Mouse (Mus musculus): ENCODE results near the gene Junb.
A peak's percentile ranks its signal among the peaks of the same experiment; 100 is the strongest.

Gene Junb

DNA sequence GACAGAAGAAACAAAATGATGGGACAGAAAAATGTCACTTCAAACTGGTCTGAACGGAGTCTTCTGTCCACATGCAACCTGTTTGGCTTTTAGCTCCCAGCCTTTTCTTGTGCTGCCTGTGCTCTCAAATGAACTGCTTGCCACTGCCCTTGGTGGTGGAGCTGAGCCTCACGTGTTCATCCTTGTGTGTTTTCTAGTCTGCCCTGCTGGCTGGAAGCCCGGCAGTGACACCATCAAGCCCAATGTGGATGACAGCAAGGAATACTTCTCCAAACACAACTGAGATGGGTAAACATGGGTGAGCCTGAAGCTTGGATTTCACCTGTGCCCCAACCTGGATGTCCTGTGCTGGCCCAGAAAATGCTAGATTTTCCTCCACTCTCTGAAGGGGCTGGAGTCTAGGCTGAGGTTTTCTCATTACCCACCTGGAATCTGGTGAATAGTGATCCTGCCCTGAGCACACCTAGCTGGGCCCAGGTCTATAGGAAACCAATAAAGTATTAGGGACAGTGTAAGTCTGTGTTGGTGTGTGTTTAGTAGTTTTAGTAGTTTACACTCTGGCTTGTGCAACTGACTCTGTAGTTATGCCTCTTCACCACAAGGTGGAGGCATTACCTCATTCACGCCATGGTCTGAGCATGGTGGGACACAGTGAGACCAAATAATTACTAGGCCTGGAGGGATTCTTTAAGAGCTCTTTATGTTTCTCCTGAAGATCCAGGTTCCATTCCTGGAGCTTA lies 4.5 kb downstream of the Junb start:
- DNase-seq (ENCODE audit: low spot score in 2 of 2): no peak

DNA sequence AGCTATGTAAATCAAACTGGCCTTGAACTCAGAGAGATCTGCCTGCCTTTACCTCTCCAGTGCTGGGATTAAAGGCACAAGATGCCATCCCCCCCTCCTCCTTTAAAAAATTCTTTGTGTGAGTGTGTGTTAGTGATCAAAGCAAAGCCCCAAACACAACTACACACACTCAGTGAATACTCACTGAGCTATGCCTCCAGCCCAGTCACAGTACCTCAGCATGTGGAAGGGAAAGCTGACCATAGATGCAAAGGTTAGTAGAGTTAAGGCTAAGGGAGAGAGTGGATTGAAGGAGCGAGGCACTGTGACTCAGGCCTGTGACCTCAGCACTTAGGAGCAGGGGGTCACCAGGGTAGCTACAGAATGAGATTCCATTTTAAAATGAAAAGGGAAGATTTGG lies 5.4 kb downstream of the Junb start:
- DNase-seq (ENCODE audit: low spot score in 2 of 2): no peak

- DNase-seq (ENCODE audit: low spot score in 2 of 2): no peak
Measured at GRCm38 (mm10) chr8:84970913-84971312, 7.6 kb downstream of the Junb start.

- DNase-seq (ENCODE audit: low spot score in 2 of 2): no peak
Measured at GRCm38 (mm10) chr8:84970135-84970790, 8.3 kb downstream of the Junb start.

DNA sequence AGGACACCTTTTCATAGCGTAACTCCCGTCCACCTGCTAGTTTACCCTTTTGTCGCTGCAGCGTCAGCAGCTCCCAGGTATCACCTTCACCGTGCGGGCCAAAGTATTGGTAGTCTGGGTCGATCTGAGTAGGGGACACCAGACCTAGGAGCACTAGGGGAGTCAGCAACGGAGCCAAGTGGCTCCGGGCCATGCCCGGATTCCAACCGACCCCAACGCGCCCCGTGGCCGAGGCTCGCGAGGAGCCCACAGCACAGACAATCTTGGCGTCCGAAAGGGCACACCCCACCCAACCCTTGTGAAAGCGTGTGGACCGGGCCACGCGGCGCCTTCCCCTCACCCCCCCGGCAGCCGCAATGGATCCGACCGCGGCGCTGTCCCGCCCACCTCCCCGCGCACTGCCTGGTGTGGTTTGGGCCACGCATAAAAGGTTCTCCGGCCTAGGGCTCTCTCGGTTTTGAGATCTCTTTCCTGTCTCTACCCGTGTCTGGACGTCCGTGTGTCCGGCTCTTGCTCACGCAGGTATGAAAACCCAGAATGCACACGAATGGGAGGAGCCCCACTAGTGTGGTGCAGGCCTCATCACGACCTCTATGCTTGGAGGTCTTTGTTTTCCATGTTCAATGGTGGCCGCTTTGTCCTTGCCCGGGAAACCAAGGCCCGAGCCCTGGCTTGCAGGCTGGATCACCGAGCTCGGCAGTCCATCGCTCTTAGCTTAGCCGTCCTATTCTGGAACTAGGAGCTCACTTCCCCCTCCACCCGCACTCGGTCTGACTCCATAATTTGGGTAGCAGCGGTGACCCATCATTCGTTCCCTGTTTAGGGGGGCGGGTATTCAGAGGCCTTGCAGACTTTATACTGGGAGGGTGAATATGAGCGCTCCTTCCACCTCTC lies 9.0 kb downstream of the Junb start, which contains the start of the genes Gm49661, Prdx2 and Rnaseh2a:
TSS of gene Gm49661 (minus strand) at position 193 of the 894 bp plus-strand sequence.
TSS of gene Prdx2 (plus strand) at position 347 of the 894 bp plus-strand sequence.
TSS of gene Rnaseh2a (minus strand) at position 527 of the 894 bp plus-strand sequence.
- peak in 1 of 2 experiments; percentile 49 for DNase-seq (ENCODE audit: low spot score in 2 of 2)

DNA sequence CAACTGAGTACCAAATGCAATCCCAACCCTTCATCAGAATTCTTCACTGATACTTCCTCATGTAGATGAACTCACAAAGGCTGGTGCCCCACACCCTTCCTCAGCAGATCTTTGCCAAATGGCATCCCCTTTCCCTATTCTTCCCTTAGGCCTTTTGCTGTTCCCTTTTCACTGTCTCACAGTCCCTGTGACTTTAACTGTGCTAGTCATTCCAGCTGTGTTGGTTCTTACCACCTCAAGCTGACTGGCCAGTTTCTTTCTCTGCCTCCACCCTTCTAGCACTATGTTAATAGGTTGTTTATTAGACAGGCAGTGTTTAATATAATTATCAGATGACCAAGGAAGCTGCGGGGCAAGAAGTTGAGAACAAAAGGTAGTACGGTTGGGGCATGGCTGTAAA lies 9.9 kb downstream of the Junb start:
- no peak for DNase-seq (ENCODE audit: low spot score in 2 of 2)

GRCm38 (mm10) chr8:84967532-84968304 lies 10.8 kb downstream of the Junb start:
- no peak for DNase-seq (ENCODE audit: low spot score in 2 of 2)

- no peak for DNase-seq (ENCODE audit: low spot score in 2 of 2)
Measured at GRCm38 (mm10) chr8:84966603-84967002, 11.9 kb downstream of the Junb start.

DNA sequence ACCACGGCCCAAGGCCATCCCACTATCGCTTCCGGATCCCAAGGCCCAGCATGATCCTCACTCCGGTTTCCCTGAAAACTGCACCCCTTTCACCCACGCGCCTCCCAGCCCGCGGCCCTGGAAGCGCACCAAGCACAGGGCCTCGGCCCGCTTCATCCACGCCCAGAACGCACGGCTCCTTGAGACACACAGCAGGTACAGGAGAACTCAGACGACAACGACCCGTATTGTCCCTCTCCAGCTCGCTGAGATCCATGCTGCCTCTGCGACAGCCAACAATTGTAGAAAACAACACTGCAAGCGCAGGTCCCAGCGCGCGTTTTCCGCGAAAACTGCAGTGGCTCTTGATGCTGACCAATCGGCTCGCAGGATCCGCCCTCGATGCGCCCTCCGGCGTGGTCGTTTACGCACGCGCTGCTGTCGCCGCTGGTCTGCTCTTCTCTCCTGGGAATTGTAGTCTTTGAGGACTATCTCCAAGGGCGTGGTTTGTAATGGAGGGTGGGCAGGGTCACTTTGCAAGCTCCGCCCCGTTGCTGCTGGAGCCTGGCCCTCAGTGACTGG lies 12.7 kb downstream of the Junb start:
- DNase-seq (ENCODE audit: low spot score in 2 of 2): peak; percentile 92

- no peak for DNase-seq (ENCODE audit: low spot score in 2 of 2)
Measured at GRCm38 (mm10) chr8:84963952-84964351, 14.6 kb downstream of the Junb start.

- DNase-seq (ENCODE audit: low spot score in 2 of 2): no peak
Measured at GRCm38 (mm10) chr8:84959811-84960210, 18.7 kb downstream of the Junb start.

DNA sequence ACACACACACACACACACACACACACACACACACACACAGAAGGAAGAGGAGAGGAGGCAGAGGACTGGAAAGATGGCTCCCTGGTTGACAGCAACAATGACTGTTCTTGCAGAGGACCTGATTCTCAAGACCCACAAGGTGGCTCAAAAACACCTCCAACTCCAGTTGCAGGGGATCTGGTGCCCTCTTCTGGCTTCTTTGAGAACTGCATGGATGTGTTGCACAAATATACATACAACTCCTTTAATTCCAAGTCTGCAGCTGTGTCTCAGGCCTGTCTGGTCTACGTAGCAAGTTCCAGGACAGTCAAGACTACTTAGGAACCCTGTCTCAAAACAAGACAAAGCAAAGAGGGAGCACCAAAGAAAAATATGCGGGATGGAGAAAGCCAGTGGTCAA lies 21.8 kb downstream of the Junb start:
- DNase-seq (ENCODE audit: low spot score in 2 of 2): peak in 1 of 2 experiments; percentile 58

- DNase-seq (ENCODE audit: low spot score in 2 of 2): no peak
Measured at GRCm38 (mm10) chr8:84952612-84953255, 25.8 kb downstream of the Junb start.

- DNase-seq (ENCODE audit: low spot score in 2 of 2): no peak
Measured at GRCm38 (mm10) chr8:84949753-84950152, 28.8 kb downstream of the Junb start.

GRCm38 (mm10) chr8:84947241-84947545 lies 31.3 kb downstream of the Junb start:
- DNase-seq (ENCODE audit: low spot score in 2 of 2): no peak

DNA sequence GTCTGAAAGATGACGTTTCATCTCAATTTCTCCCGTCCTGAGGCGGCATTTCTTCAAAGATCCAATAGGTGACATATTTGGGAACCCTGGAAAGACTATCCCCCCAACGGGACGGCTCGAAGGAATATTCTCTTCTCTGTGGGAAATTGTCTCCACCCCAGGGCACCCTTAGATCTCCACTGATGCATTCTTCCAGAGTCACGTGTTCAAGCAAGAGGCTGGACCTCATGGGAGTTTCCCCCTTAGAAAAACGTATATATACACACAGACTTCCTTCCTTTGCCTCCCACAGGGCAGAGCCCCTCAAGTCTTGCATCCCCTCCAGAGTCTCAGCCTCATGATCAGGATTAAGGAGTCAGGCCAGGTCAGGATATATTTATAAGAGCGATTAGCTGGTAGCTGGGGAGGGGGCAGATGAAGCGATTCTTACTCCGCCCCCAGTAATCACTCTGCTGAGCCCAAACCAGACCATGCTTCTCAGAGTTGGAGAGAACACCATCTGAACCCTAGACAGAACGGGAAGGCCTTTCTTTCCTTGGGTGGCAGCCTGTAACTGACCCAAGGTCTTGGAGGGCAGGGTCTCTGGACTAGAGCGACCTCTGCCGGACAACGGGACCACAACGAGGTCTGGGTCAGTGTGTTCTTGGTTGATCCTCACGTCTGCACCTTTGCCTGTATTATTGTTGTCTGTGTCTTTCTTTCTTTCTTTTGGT lies 31.8 kb downstream of the Junb start, which contains the start of gene Rtbdn:
TSS of gene Rtbdn (plus strand) at position 464 of the 713 bp plus-strand sequence.
- no peak for DNase-seq (ENCODE audit: low spot score in 2 of 2)

GRCm38 (mm10) chr8:84945633-84946527 lies 32.6 kb downstream of the Junb start:
- peak in 1 of 2 experiments; percentile 58 for DNase-seq (ENCODE audit: low spot score in 2 of 2)

- DNase-seq (ENCODE audit: low spot score in 2 of 2): peak; percentile 69 to 78
Measured at GRCm38 (mm10) chr8:84945235-84945632, 33.3 kb downstream of the Junb start.
